Mouse (Mus musculus) neutrophil, adult 5-6 weeks (primary cell): ENCODE data around the gene Apob. TPM values are rescaled to one million over a fixed set of nuclear protein-coding genes. Genes with fewer than 3 reads are reported as not detected.

Source experiments
- ATAC-seq: fragments of 151-379, 151-347 bp; 2 replicates; pipeline ENCODE4 v1.8.0; 2017; ENCODE audit warnings: mild to moderate bottlenecking, moderate TSS enrichment; ENCODE audit not compliant: insufficient number of reproducible peaks, poor library complexity, low FRiP score, severe bottlenecking; ENCODE audit errors: extremely low read depth
- total RNA-seq: library from RNA; stranded (forward); fragments of 200-1000 nt; gene quantifications from 2 replicates; pipeline ENCODE4 v1.2.3, GENCODE M21; 2017

Apob gene
- total RNA-seq, 1 experiment from 2014 or later, result not detected

DNA sequence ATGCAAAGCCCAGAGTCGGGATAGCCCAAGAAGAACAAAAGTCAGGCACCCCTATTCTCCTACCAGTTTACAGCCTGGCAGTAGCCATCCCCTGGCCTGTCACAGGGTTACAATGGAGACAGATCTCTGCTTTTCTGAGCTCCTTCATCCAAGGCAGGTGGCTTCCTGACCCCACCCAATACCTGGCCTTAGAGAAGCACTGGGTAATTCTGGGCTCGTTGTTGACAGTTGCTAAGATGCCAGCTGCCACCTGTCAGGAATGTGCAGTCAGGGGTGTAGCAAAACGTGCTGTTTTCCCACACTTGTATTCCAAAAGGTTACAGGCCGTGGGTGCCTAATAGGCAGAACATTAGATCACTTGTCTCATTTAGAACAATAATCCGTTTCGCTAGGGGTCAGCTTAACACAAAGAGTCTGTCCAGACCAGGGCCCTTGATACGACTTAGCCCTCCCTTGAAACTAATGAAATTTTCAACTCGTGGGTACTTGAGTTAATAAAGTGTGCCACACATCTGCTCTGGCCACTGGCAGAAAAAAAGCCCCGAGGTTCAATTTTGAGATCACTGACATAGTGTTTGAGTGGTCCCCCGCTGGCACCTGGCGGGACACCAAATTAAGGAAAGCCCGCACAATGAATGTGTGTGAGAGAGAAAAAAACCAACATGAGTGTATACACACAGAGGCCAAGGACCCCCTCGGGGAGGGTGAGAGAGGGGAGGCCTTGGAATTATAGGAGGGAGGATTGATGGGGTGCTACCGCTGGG lies 54.3 kb downstream of the Apob start:
- no peak for ATAC-seq

DNA sequence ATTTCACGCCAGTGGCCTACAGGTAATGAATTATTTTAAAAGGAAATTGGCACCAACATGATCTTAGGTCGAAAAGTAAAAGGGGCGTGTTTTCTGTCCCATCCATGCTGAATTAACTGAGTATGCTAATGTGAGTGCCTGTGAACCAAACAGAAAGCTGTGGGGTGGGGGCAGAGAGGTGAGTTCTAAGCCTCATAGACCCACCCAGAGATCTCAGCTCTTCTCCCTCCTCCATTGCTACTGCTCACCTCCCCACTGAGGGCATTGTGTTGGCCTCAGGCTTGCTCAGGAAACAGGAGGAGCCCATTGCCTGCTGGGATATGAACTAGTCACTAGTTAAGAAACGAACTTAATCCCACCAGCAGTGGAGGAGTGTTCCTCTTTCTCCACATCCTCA lies 54.9 kb downstream of the Apob start:
- no peak for ATAC-seq

DNA sequence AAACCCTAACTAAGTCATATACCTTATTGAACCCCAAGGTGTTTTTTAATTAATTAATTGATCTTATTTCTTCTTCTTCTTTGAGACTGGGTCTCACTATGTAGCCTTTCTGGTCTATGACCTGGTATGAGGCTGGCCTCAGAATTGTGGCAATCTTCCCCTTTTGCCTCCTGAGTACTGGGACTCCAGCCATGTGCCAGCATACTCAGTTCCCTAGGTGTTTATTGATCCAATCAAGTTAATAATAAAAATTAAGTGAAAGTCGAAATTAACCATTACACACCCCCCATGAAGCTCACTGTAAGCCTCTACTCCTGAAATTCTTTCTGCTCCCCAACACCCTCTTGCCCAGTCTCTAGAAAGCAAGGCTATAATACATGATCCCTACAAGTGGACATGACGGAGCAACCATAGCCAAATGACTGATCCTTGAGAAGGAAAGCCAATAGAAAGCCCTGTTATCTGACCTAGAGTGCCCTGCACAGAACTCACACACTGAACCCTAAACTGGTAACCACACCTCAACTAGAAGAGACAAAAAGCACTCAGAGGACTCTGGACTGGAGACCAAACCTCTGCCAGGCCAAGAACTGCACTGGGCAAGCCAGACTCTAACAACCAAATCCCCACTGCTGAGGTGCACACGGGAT lies 60.8 kb downstream of the Apob start:
- ATAC-seq, result no peak

DNA sequence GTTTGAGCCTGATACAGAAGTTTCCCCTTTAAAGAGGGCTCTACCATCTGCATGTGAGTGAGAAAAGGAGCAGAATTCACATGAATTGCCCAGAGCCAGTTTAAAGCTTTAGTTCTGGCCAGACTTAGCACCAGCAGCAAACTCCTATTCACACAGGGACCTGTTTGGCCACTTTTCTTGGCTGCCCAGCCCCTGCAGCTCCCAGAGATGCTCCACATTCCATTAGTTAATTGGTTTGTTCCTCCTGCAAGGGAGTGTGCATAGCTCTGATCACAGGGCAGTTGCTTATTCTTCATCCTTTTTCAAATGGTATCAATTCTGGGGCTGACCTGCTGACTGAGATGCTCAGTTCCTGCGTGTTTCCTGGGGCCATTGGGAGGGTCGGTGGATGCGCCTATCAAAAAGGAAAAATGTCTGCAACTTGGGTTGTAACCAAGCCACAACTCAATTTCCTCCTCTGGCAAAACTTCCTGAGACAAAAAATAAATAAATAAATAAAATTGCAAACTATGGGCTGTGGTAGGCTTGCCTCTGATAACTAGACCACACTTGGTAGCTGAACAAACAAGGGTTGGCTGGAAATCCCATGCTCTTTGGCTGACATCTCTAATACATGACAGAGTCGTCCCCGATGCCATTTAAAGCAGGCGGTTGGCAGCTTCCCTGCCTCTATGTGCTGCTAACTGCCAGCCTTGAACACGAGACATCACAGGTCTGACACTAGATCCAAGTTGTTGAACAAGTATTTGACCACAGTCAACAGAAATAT lies 65.4 kb downstream of the Apob start:
- ATAC-seq, result no peak

DNA sequence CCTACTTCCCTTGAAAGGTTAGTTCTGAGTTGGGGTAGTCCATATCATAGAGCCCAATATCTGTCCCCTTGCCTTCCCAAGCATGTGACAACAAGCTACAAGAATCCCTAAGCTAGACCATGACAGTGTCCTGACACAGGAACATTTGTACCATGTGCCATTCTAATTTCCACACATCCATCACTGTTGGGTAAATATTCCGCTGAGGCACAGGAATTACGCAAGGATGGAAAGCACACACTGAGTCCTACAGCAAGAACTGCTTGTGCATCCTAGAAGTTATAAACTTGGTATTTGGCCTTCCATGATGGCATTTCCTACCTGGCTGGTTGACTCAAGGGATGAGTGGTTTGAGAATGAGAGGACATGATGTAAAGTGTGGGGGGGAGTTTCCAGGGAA lies 69.6 kb downstream of the Apob start:
- ATAC-seq, result no peak

DNA sequence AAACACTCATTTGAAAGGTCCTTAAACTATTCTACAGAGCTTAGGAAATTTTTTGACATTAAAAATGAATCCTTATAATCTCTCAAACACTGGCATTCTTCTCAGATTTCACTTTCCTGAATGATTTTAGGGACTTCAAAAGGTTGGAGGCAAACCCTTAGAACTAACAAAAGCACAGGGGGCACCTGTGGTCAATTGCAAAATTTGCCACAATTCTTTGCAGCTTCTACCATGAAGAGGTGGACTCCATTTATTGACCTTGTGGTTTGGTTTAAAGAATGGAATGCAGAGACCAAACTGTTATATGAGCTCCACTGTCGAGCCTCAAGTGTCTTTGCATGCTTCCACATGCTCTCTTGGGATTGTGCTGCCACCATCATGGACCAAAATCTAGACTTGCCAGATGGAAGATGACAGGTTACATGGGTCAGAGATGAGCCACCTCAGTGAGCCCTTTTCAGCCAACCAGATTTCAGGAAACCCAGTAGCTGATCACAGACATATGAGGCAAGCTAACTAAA lies 70.4 kb downstream of the Apob start:
- ATAC-seq, result no peak

DNA sequence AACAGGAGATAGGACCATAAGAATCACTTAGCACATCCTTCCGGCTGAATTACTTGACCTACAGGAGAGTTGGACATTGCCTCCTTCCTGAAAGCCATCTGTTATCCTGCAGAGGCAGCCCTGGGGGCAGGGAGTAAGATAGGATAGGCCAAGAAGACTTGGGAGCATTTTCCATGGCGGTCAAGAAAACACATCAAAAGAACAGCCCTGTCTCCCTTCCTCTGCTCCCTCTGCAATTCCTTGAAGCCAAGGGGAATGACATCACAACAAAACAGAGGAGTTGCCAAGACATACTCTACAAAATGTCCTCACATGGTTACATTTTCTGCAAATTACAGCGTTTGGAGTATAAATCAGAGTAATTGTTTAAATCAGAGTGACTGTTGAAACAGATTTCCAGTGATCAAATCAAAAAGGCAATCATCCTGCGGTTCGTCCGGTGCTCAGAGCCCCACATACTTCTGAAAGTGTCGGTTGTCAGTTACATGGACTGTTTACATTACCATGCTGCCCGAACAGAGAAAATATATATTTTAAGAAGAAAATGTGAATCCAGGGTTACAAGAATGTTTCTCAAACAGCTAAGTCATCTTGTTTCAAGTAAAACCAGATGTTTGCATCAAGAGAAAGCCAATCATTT lies 78.7 kb downstream of the Apob start:
- no peak for ATAC-seq

DNA sequence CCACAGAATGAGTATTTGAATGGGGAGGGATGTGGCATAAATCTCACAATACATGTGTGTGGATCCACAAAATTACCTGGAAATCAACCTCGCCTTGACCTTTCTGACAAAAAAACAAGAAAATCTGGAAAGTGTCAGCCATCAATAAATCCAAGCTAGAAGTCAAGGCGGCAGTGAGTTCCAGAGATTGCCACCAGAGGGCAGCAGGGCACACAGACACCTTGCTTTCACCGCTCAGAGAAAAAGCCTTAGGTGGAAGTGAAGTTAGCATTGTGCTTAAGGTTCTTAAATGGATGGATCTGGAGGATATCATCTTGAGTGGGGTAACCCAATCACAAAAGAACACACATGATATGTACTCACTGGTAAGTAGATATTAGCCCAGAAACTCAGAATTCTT lies 82.1 kb downstream of the Apob start:
- 0 out of 2 replicates have a peak, but pooled peaks have one; percentile 36 for ATAC-seq

DNA sequence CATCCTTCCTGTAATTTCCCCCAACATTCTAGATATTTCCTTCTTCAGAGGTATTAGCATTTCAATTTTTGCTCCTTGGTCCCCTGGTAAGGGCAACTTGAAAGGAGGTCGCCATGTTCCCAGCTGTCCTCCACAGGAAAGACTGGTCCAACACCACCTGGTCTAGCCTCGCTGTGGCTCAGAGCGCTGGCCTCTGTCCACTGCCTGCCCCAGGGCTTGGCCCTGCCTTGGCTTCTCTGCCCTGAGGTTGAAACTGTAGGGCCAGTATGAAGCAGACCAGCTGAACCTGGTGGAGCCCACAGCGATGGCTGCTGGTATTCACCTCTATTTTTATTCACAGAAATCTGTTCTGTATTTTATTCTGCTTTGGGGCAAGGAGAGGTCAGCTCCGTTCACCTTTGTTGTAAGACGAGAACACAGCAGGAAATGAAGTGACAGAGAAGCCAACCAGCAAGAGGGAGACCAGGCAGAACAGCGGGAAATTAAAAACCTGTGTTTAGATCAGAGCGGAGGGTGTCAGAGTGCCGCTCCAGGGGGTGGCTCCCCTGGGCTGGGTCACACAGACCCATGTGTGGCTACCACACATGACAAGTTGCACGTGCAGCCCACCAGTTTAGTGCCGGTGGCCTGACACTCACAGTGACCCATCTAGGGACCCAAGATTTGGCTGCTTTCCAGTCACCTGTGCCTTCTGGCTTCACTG lies 86.1 kb downstream of the Apob start:
- no peak for ATAC-seq

Other genes with a start within 250 kb of the Apob start
- gene Ldah, start 230.5 kb downstream of the Apob start, total RNA-seq, result 30.8 and 34.7 TPM in 2 replicates